ENCODE assay signal across 10 mouse cellular contexts in genomic region chr15:12113411-12113810, GRCm38 (mm10). TPM values are rescaled to one million over a fixed set of nuclear protein-coding genes. Genes with fewer than 3 reads are reported as not detected.
DNase-seq lines count a peak whose midpoint lies in the region; ATAC-seq and TF ChIP-seq lines count a peak whose summit lies in the region.
"Had no signal": no experiment of that assay in that cellular context is flagged by ENCODE, and none has a peak within 500 bp of the region (broad histone marks: within the 10 kb centered on the region; RNA-seq: fewer than 3 reads in every experiment).

No protein-coding gene starts in this region.

- CTCF ChIA-PET in Patski (lab: Charles Lee): interaction anchor here (0.6 to 2.0 kb wide), 8 partner anchors 10 to 42 kb away, joined by 3 to 5 read pairs (median 4); no protein-coding TSS in a partner anchor

- H3K4me2 ChIP-seq in liver, embryonic 14.5 days (ENCODE audit: low read depth): no peak overlapping the region
- no peak overlapping the region for H3K4me2 ChIP-seq in liver, embryonic 12.5 days
- H3K4me2 ChIP-seq: embryonic facial prominence, embryonic 13.5 days; limb, embryonic 15.5 days had no signal

- ATAC-seq in liver, embryonic 14.5 days (ENCODE audit: insufficient read depth): no peak
- no peak for ATAC-seq in liver, embryonic 12.5 days
- no peak for ATAC-seq in Patski

- H3K9me3 ChIP-seq in liver, embryonic 14.5 days (ENCODE audit: control insufficient read depth, low read length): no peaks in the 10 kb centered on the region
- no peaks in the 10 kb centered on the region for H3K9me3 ChIP-seq in liver, embryonic 12.5 days (replicated peaks)
- H3K9me3 ChIP-seq: embryonic facial prominence, embryonic 13.5 days; limb, embryonic 15.5 days had no signal

- DNase-seq in gastrocnemius, adult 2 months: no peak
- no peak for DNase-seq in gastrocnemius, postnatal 36 days
- DNase-seq in liver, embryonic 14.5 days (ENCODE audit: low read depth in 3 of 3, low spot score in 3 of 3): no peak
- DNase-seq in CD4-positive helper T cell, adult 2 months (ENCODE audit: low read depth, low spot score): peak; percentile 50
- no peak for DNase-seq in Patski (ENCODE audit: low read depth, low spot score)
- no peak for DNase-seq in heart, postnatal 10 days
- no peak for DNase-seq in gastrocnemius, postnatal 4 days (ENCODE audit: low spot score in 2 of 2)

- H3K9ac ChIP-seq in liver, embryonic 14.5 days (replicated peaks): no peak overlapping the region
- no peak overlapping the region for H3K9ac ChIP-seq in liver, embryonic 12.5 days
- H3K9ac ChIP-seq: embryonic facial prominence, embryonic 13.5 days; limb, embryonic 15.5 days had no signal

- H3K4me3 ChIP-seq in gastrocnemius, adult 2 months: no peak overlapping the region
- no peak overlapping the region for H3K4me3 ChIP-seq in liver, embryonic 14.5 days (ENCODE audit: insufficient read depth in 1 of 2, low read depth in 2 of 2, low read length in 2 of 2)
- no peak overlapping the region for H3K4me3 ChIP-seq in liver, embryonic 12.5 days
- H3K4me3 ChIP-seq: embryonic facial prominence, embryonic 13.5 days; limb, embryonic 15.5 days had no signal

- H3K4me1 ChIP-seq in liver, embryonic 14.5 days (replicated peaks; ENCODE audit: control insufficient read depth in 2 of 2, insufficient read depth in 2 of 2, low read length in 1 of 2): peaks cover 6 to 13% of the 10 kb centered on the region in 2 experiments; a peak in 2 of 4 replicates
- peaks cover 42% of the 10 kb centered on the region for H3K4me1 ChIP-seq in liver, embryonic 12.5 days

- TF ChIP-seq CTCF in gastrocnemius, adult 2 months (IDR thresholded peaks at IDR 0.05): peak; percentile 42
- TF ChIP-seq CTCF in liver, embryonic 14.5 days (IDR thresholded peaks at IDR 0.05; ENCODE audit: low read depth): peak; percentile 30; the same call in 1 of the 2 replicates
- peak; percentile 58 for TF ChIP-seq CTCF in Patski (IDR thresholded peaks at IDR 0.05)

- POLR2A ChIA-PET in Patski (lab: Charles Lee): no interaction called here

- H3K36me3 ChIP-seq in liver, embryonic 14.5 days (replicated peaks; ENCODE audit: control insufficient read depth, insufficient read depth, low read depth): no peaks in the 10 kb centered on the region
- H3K36me3 ChIP-seq in liver, embryonic 12.5 days: no peaks in the 10 kb centered on the region
- H3K36me3 ChIP-seq: embryonic facial prominence, embryonic 13.5 days; limb, embryonic 15.5 days had no signal

- intact Hi-C loops in gastrocnemius, adult 2 months (cut with DNase I): no loop called here
- intact Hi-C loops in gastrocnemius, postnatal 36 days (cut with DNase I): no loop called here
- intact Hi-C loops in heart, postnatal 10 days (cut with DNase I): loop anchor here (2.0 kb wide), 1 partner anchor 19 kb away; no protein-coding TSS in a partner anchor

- TF ChIP-seq EP300 in liver, embryonic 14.5 days (IDR thresholded peaks at IDR 0.05; ENCODE audit: low read depth): no peak

- in situ Hi-C loops in Patski (cut with MboI; ENCODE audit: low pct_unique_long_range_greater_than_20kb): no loop called here

- no peak overlapping the region for H3K27ac ChIP-seq in gastrocnemius, adult 2 months
- no peak overlapping the region for H3K27ac ChIP-seq in liver, embryonic 14.5 days
- no peak overlapping the region for H3K27ac ChIP-seq in liver, embryonic 12.5 days
- H3K27ac ChIP-seq: embryonic facial prominence, embryonic 13.5 days; limb, embryonic 15.5 days had no signal

- WGBS in liver, embryonic 14.5 days (ENCODE audit: insufficient replicate concordance): 54% methylated on average over 2 of the region's 2 CpGs
- 60% methylated on average over 2 of the region's 2 CpGs for WGBS in liver, embryonic 12.5 days (ENCODE audit: insufficient replicate concordance)

- H3K27me3 ChIP-seq in liver, embryonic 14.5 days (ENCODE audit: control insufficient read depth, insufficient read depth, low read length): no peaks in the 10 kb centered on the region
- no peaks in the 10 kb centered on the region for H3K27me3 ChIP-seq in liver, embryonic 12.5 days (replicated peaks)
- no peaks in the 10 kb centered on the region for H3K27me3 ChIP-seq in Patski
- H3K27me3 ChIP-seq: embryonic facial prominence, embryonic 13.5 days; limb, embryonic 15.5 days had no signal

RNA-seq across cellular contexts. Expression of gene Zfr, which starts 4.2 kb away (rescaled TPM):
- 10 to 100 TPM; 68.3 to 69.8 TPM for total RNA-seq in gastrocnemius, adult 2 months (2021)
- 10 to 100 TPM; 55.6 to 59.3 TPM for total RNA-seq in gastrocnemius, postnatal 36 days (2021)
- polyA plus RNA-seq in liver, embryonic 14.5 days (2012; rRNA removed): 17.8 and 21.8 TPM in 2 replicates
- 42.2 and 49.5 TPM in 2 replicates for polyA plus RNA-seq in liver, embryonic 14.5 days (2014; fragmentation: Nextera tagmentation; extraction: Ambion mirVana)
- 55.4 and 56.3 TPM in 2 replicates for polyA plus RNA-seq in liver, embryonic 12.5 days (2016; fragmentation: Nextera tagmentation; extraction: Ambion mirVana)
- 105 TPM for polyA plus RNA-seq in Patski (2021)
- 100 to 1,000 TPM; 101 to 114 TPM for total RNA-seq in heart, postnatal 10 days (2021)
- 100 to 1,000 TPM; 117 to 127 TPM for total RNA-seq in gastrocnemius, postnatal 4 days (2021)
